Mouse (Mus musculus): ENCODE data around the gene Pcbp3. TPM values are rescaled to one million over a fixed set of nuclear protein-coding genes. Genes with fewer than 3 reads are reported as not detected.

Pcbp3 gene
- polyA plus RNA-seq (2012; rRNA removed): 1.8 and 2.0 TPM in 2 replicates

GRCm38 (mm10) chr10:76961790-76962489, at the start of gene Pcbp3:
Pcbp3 (minus strand) TSS chr10:76961887.

GRCm38 (mm10) chr10:76725682-76726285, 235.9 kb downstream of the Pcbp3 start, which contains the start of gene Col6a1:
Col6a1 (minus strand) TSS chr10:76726168.

Other genes starting within 250 kb of the Pcbp3 start
- gene Col6a1, start 235.7 kb downstream of the Pcbp3 start, polyA plus RNA-seq (2012; rRNA removed): 4.5 and 8.8 TPM in 2 replicates
- gene Slc19a1, start 70.4 kb upstream of the Pcbp3 start, polyA plus RNA-seq (2012; rRNA removed): 16.0 and 17.7 TPM in 2 replicates
- 22.8 and 23.1 TPM in 2 replicates for gene Col18a1, start 204.7 kb upstream of the Pcbp3 start, polyA plus RNA-seq (2012; rRNA removed)